Mouse (Mus musculus) hindbrain, embryonic 11.5 days (tissue): ENCODE data around the gene F7. TPM values are rescaled to one million over a fixed set of nuclear protein-coding genes. Genes with fewer than 3 reads are reported as not detected.

Source experiments
- ATAC-seq: fragments of 200-750 bp; cut with Nextera tagmentation; 2 replicates; pipeline ENCODE4 v1.8.0; 2017; ENCODE audit warnings: mild to moderate bottlenecking, moderate TSS enrichment, moderate library complexity; ENCODE audit not compliant: low FRiP score
- DNase-seq: peaks from one replicate; pipeline ENCODE4 v3.0.0-alpha.2; 2015; ENCODE audit warnings: low spot score
- H3K27ac ChIP-seq: fragments of 300-500 bp; sonication (generic); 2 replicates; pipeline ENCODE4 v1.5.1; 2014; ENCODE audit warnings: mild to moderate bottlenecking, low read depth, low read length
- H3K27me3 ChIP-seq: fragments of 300-500 bp; sonication (generic); 2 replicates; pipeline ENCODE4 v1.6.1; 2014; ENCODE audit warnings: mild to moderate bottlenecking, low read length, moderate library complexity, mixed read lengths; ENCODE audit not compliant: control insufficient read depth, insufficient read depth
- H3K36me3 ChIP-seq: fragments of 300-500 bp; sonication (generic); 2 replicates; pipeline ENCODE4 v1.6.1; 2014; ENCODE audit warnings: mild to moderate bottlenecking, low read length, moderate library complexity, mixed read lengths; ENCODE audit not compliant: control insufficient read depth, insufficient read depth
- H3K4me1 ChIP-seq: fragments of 300-500 bp; sonication (generic); replicated peaks from 2 replicates; pipeline ENCODE4 v1.6.1; 2014; ENCODE audit warnings: low read length, mixed read lengths; ENCODE audit not compliant: control insufficient read depth, insufficient read depth
- H3K4me2 ChIP-seq: fragments of 300-500 bp; sonication (generic); replicated peaks from 2 replicates; pipeline ENCODE4 v1.6.1; 2014; ENCODE audit warnings: mild to moderate bottlenecking, low read depth, low read length
- H3K4me3 ChIP-seq: fragments of 300-500 bp; sonication (generic); 2 replicates; pipeline ENCODE4 v1.5.1; 2014; ENCODE audit warnings: low read depth, low read length
- H3K9ac ChIP-seq: fragments of 300-500 bp; sonication (generic); 2 replicates; pipeline ENCODE4 v1.6.1; 2014; ENCODE audit warnings: low read depth, low read length
- H3K9me3 ChIP-seq: fragments of 300-500 bp; sonication (generic); 2 replicates; pipeline ENCODE4 v1.6.1; 2016; ENCODE audit warnings: low read length; ENCODE audit not compliant: control insufficient read depth
- WGBS: fragments of 180-500 bp; shearing (Covaris S2); extraction: QIAGEN DNeasy Blood & Tissue Kit; methylation state at CpG from one replicate; pipeline ENCODE4 v1.1.7; 2014; 5-methylcytosine and 5-hydroxymethylcytosine counted together
- polyA plus RNA-seq: library from polyadenylated mRNA; unstranded; fragments of >200 nt; fragmentation: Nextera tagmentation; extraction: Ambion mirVana; gene quantifications from 2 replicates; pipeline ENCODE4 v1.2.1, GENCODE M21; 2014

The F7 gene
- polyA plus RNA-seq, 1 experiment from 2014 or later: 0.23 TPM

- Histone ChIP-seq H3K4me3 (no peak overlapping the region), H3K27me3 (no peaks in the 10 kb centered on the region), H3K36me3 (no peaks in the 10 kb centered on the region), H3K9ac (no peak overlapping the region), H3K4me1 (no peaks in the 10 kb centered on the region), H3K9me3 (no peaks in the 10 kb centered on the region), H3K4me2 (no peak overlapping the region), H3K27ac (no peak overlapping the region)
- ATAC-seq (no peak), DNase-seq (no peak)
- 92% methylated on average over 6 of the region's 6 CpGs for WGBS
Measured at GRCm38 (mm10) chr8:13039054-13039453, 13.2 kb downstream of the F7 start.

- no peak overlapping the region for H3K27ac ChIP-seq
- no peaks in the 10 kb centered on the region for H3K27me3 ChIP-seq
- no peaks in the 10 kb centered on the region for H3K36me3 ChIP-seq
- DNase-seq: no peak
- H3K9me3 ChIP-seq: no peaks in the 10 kb centered on the region
- H3K4me2 ChIP-seq: no peak overlapping the region
- WGBS: 88% methylated on average over 4 of the region's 4 CpGs
- ATAC-seq: no peak
- no peak overlapping the region for H3K4me3 ChIP-seq
- no peaks in the 10 kb centered on the region for H3K4me1 ChIP-seq
- H3K9ac ChIP-seq: no peak overlapping the region
Measured at GRCm38 (mm10) chr8:13041459-13041858, 15.6 kb downstream of the F7 start.

- ATAC-seq: no peak
- Histone ChIP-seq H3K36me3 (no peaks in the 10 kb centered on the region), H3K9me3 (no peaks in the 10 kb centered on the region), H3K27ac (no peak overlapping the region), H3K27me3 (no peaks in the 10 kb centered on the region), H3K4me3 (no peak overlapping the region), H3K4me2 (no peak overlapping the region), H3K9ac (no peak overlapping the region), H3K4me1 (no peaks in the 10 kb centered on the region)
- WGBS: 60% methylated on average over 5 of the region's 5 CpGs
- DNase-seq: no peak
Measured at GRCm38 (mm10) chr8:13047652-13048051, 21.8 kb downstream of the F7 start.

- ATAC-seq: no peak
Measured at GRCm38 (mm10) chr8:13050550-13050949, 24.7 kb downstream of the F7 start.

GRCm38 (mm10) chr8:13057351-13057750, 31.5 kb downstream of the F7 start:
- no peaks in the 10 kb centered on the region for H3K4me1 ChIP-seq
- H3K9ac ChIP-seq: no peak overlapping the region
- H3K9me3 ChIP-seq: no peaks in the 10 kb centered on the region
- no peak for ATAC-seq
- no peaks in the 10 kb centered on the region for H3K36me3 ChIP-seq
- no peaks in the 10 kb centered on the region for H3K27me3 ChIP-seq
- H3K4me2 ChIP-seq: no peak overlapping the region
- DNase-seq: no peak
- H3K4me3 ChIP-seq: no peak overlapping the region
- WGBS: 84% methylated on average over 4 of the region's 4 CpGs
- H3K27ac ChIP-seq: no peak overlapping the region

More at GRCm38 (mm10) chr8:13050550-13050949, 24.7 kb downstream of the F7 start:
- Histone ChIP-seq H3K4me3 (no peak overlapping the region), H3K27ac (no peak overlapping the region), H3K9me3 (no peaks in the 10 kb centered on the region), H3K4me1 (no peaks in the 10 kb centered on the region), H3K9ac (no peak overlapping the region), H3K36me3 (no peaks in the 10 kb centered on the region), H3K27me3 (no peaks in the 10 kb centered on the region), H3K4me2 (no peak overlapping the region)
- no peak for DNase-seq
- 76% methylated on average over 10 of the region's 10 CpGs for WGBS

GRCm38 (mm10) chr8:13060441-13061150, 34.8 kb downstream of the F7 start, which contains the start of gene Proz:
Gene Proz (plus strand): TSS chr8:13060914.
- Histone ChIP-seq H3K27me3 (no peaks in the 10 kb centered on the region), H3K4me3 (no peak within 1 kb of the TSS), H3K4me1 (no peaks in the 10 kb centered on the region), H3K4me2 (no peak within 1 kb of the TSS), H3K27ac (no peak within 1 kb of the TSS), H3K9ac (no peak within 1 kb of the TSS), H3K36me3 (no peaks in the 10 kb centered on the region), H3K9me3 (no peaks in the 10 kb centered on the region)
- WGBS: 82% methylated on average over 17 of the region's 17 CpGs
- no peak for DNase-seq
- ATAC-seq: no peak

- H3K4me2 ChIP-seq: no peak overlapping the region
- H3K4me1 ChIP-seq: no peaks in the 10 kb centered on the region
- H3K9me3 ChIP-seq: no peaks in the 10 kb centered on the region
- DNase-seq: no peak
- H3K9ac ChIP-seq: no peak overlapping the region
- no peak overlapping the region for H3K27ac ChIP-seq
- WGBS: 81% methylated on average over 16 of the region's 16 CpGs
- H3K27me3 ChIP-seq: no peaks in the 10 kb centered on the region
- H3K36me3 ChIP-seq: no peaks in the 10 kb centered on the region
- no peak for ATAC-seq
- no peak overlapping the region for H3K4me3 ChIP-seq
Measured at GRCm38 (mm10) chr8:13063112-13063511, 37.3 kb downstream of the F7 start.

- ATAC-seq: no peak
- H3K36me3 ChIP-seq: peaks cover 8% of the 10 kb centered on the region; the same call in 1 of the 2 replicates
- WGBS: 91% methylated on average over 11 of the region's 11 CpGs
Measured at GRCm38 (mm10) chr8:13073255-13073654, 47.4 kb downstream of the F7 start.

GRCm38 (mm10) chr8:13075044-13075443, 49.2 kb downstream of the F7 start:
- Histone ChIP-seq H3K27me3 (no peaks in the 10 kb centered on the region), H3K9ac (no peak overlapping the region), H3K27ac (no peak overlapping the region), H3K9me3 (no peaks in the 10 kb centered on the region), H3K4me2 (no peak overlapping the region), H3K4me1 (no peaks in the 10 kb centered on the region), H3K4me3 (no peak overlapping the region), H3K36me3 (peaks cover 15% of the 10 kb centered on the region; the same call in 1 of the 2 replicates)
- WGBS: 96% methylated on average over 8 of the region's 8 CpGs
- ATAC-seq: no peak
- DNase-seq: no peak

More at GRCm38 (mm10) chr8:13073255-13073654, 47.4 kb downstream of the F7 start:
- no peak for DNase-seq
- no peak overlapping the region for H3K9ac ChIP-seq
- no peak overlapping the region for H3K4me3 ChIP-seq
- H3K27me3 ChIP-seq: no peaks in the 10 kb centered on the region
- H3K27ac ChIP-seq: no peak overlapping the region
- no peaks in the 10 kb centered on the region for H3K4me1 ChIP-seq
- H3K4me2 ChIP-seq: no peak overlapping the region
- no peaks in the 10 kb centered on the region for H3K9me3 ChIP-seq
